Mouse (Mus musculus) heart, postnatal 0 days (tissue): ENCODE data around the gene Foxr1.

Experiments
- CTCF ChIP-seq: IDR thresholded peaks from 2 replicates; pipeline ENCODE4 v1.5.1; 2016; ENCODE audit warnings: antibody characterized with exemption, control low read depth, low read depth
- EP300 ChIP-seq: IDR thresholded peaks from 2 replicates; pipeline ENCODE4 v1.6.1; 2016; ENCODE audit warnings: antibody characterized with exemption, low read depth

GRCm38 (mm10) chr9:44387221-44387620 lies 53.7 kb downstream of the Foxr1 start:
- TF ChIP-seq CTCF (no peak), EP300 (no peak)
